Mouse (Mus musculus): ENCODE measurements at regions not wholly inside any gene's neighbourhood (a gene's known extent, or its start where the extent isn't known, plus 50 kb on each side); places are given as distances from the start of the nearest gene placed in this dataset.

GRCm38 (mm10) chr19:32965488-32965887 is 208.2 kb downstream of the Pten start:
- TF ChIP-seq CTCF (IDR thresholded peaks at IDR 0.05; ENCODE audit: borderline replicate concordance, insufficient read depth, low read length) (no peak), POLR2A (IDR thresholded peaks at IDR 0.05; ENCODE audit: low read depth, low read length) (no peak)
